Mouse (Mus musculus): Measurements from ENCODE around the gene Clec4a4. TPM values are rescaled to one million over a fixed set of nuclear protein-coding genes. Genes with fewer than 3 reads are reported as not detected.

Gene Clec4a4
- polyA plus RNA-seq (2017; shearing (Covaris generic)): not detected

DNA sequence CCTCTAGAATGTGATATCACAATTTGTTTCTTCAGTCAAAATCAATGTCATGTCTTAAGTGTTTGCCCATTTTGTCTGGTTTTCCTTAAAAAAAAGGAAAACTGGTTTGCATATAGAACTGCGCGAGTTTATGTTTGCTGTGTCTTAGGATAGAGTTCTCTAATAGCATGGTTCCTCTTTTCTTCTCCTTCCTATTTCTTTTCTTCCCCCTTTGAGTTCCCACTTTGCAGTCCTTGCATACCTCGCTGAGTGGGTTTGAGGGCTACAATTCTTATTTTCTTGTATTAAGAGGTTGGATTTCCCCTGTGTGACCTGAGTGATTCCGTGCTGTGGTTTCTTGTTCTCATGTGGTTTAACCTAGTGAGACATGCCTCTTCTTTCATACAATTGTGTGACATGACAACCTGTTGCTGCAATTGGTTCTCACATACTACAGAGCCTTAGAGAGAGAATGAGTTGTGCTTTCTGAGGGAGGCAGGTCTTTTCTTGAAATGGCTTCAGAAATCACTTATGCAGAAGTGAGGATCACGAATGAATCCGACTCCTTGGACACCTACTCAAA, at the start of gene Clec4a4:
TSS of gene Clec4a4 (plus strand) at position 492 of the 562 bp plus-strand sequence.

DNA sequence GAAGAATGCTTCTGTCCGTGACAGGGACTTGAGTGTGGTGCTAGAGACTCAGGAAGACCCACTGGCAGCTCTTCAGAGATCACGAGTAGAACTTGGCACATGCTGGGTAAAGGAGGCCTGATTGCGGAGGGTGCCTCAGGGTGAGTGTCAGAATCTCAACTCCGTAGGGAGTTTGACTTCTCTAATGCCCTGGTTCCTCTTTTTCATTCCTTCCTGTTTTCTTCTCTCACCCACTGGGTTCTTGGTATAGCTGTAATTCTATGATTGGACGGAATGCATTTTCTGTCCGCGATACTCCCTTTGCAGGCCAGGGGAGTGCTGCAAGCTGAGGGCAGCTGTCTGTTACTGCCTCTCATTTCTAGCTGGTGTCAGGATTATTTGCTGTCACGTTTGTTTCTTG, 37.8 kb upstream of the Clec4a4 start, which contains the start of gene Clec4a3:
TSS of gene Clec4a3 (plus strand) at position 115 of the 400 bp plus-strand sequence.

DNA sequence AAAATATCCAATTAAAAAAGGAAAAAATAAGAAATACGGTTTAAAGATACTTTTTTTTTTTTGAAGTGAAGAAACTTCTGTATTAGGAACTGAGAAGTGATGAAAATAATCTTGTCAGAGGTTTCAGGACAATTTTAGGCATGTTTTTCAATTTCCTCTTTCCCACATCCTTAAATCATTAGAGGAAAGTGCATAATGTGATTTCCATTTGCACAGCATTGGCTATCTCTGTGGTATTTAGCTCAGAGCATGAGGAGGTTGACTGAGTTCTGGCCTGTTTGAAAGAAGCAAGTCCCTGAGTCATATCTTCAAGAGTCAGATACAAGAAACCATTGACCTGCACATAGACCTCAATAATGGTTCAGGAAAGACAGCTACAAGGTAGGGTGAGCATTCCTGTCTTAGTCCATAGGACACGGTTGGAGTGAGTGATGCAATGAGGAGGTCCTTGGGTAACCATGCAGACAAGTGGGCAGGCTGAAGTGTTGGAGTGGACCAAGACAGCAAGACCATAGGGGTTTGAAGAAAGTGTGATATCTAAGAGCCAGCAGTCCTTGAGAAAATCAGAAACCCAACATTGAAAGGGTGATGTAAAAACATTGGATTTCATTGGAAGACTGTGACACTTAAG, 59.7 kb downstream of the Clec4a4 start, which contains the start of gene Clec4b1:
TSS of gene Clec4b1 (plus strand) at position 221 of the 631 bp plus-strand sequence.

Other genes with a start within 250 kb of the Clec4a4 start
- 100 to 1,000 TPM in 1 of 2 experiments, 10 to 100 TPM in 1; 25.0 to 123 TPM for gene Slc2a3, start 188.7 kb upstream of the Clec4a4 start, polyA plus RNA-seq (2017; shearing (Covaris generic))
- 10 to 100 TPM; 25.9 to 28.9 TPM for gene Foxj2, start 170.5 kb upstream of the Clec4a4 start, polyA plus RNA-seq (2017; shearing (Covaris generic))
- gene C3ar1, start 134.2 kb upstream of the Clec4a4 start, polyA plus RNA-seq (2017; shearing (Covaris generic)): under 1 TPM; 0.07 to 0.72 TPM
- 10 to 100 TPM; 23.9 to 25.8 TPM for gene Necap1, start 115.9 kb upstream of the Clec4a4 start, polyA plus RNA-seq (2017; shearing (Covaris generic))
- gene Clec4a1, start 68.5 kb upstream of the Clec4a4 start, polyA plus RNA-seq (2017; shearing (Covaris generic)): 1 to 10 TPM in 1 of 2 experiments, under 1 TPM in 1; 0.27 to 1.2 TPM
- gene Clec4a3, start 37.9 kb upstream of the Clec4a4 start, polyA plus RNA-seq (2017; shearing (Covaris generic)): 1 to 10 TPM; 1.2 to 4.4 TPM
- under 1 TPM in 1 of 2 experiments, not detected in 1; 0.66 TPM for gene Clec4b1, start 59.6 kb downstream of the Clec4a4 start, polyA plus RNA-seq (2017; shearing (Covaris generic))
- 1 to 10 TPM in 1 of 2 experiments, under 1 TPM in 1; 0.57 to 1.8 TPM for gene Clec4a2, start 116.1 kb downstream of the Clec4a4 start, polyA plus RNA-seq (2017; shearing (Covaris generic))
- not detected for gene Clec4b2, start 182.5 kb downstream of the Clec4a4 start, polyA plus RNA-seq (2017; shearing (Covaris generic))
- gene Clec4n, start 239.5 kb downstream of the Clec4a4 start, polyA plus RNA-seq (2017; shearing (Covaris generic)): 10 to 100 TPM in 1 of 2 experiments, 1 to 10 TPM in 1; 1.3 to 14.6 TPM